Mouse (Mus musculus) limb, embryonic 14.5 days (tissue): ENCODE results near the gene Slc8a2. TPM values are rescaled to one million over a fixed set of nuclear protein-coding genes. Genes with fewer than 3 reads are reported as not detected.
A peak's percentile ranks its signal among the peaks of the same experiment; 100 is the strongest.

ENCODE experiments used
- ATAC-seq: fragments of 200-750 bp; cut with Nextera tagmentation; 2 replicates; pipeline ENCODE4 v1.8.0; 2017; ENCODE audit warnings: low read depth, moderate number of reproducible peaks, moderate TSS enrichment; ENCODE audit not compliant: low FRiP score
- DNase-seq: peaks from one replicate; pipeline ENCODE4 v3.0.0-alpha.2; 2015; ENCODE audit warnings: low spot score
- H3K27ac ChIP-seq: fragments of 300-500 bp; sonication (generic); replicated peaks from 2 replicates; pipeline ENCODE4 v1.5.1; 2014; ENCODE audit warnings: low read depth, mild to moderate bottlenecking, low read length, moderate library complexity, mixed read lengths
- H3K27me3 ChIP-seq: fragments of 300-500 bp; sonication (generic); 2 replicates; pipeline ENCODE4 v1.6.1; 2014; ENCODE audit warnings: low read length, mixed read lengths; ENCODE audit not compliant: control insufficient read depth, insufficient read depth
- H3K36me3 ChIP-seq: fragments of 300-500 bp; sonication (generic); 2 replicates; pipeline ENCODE4 v1.6.1; 2014; ENCODE audit warnings: mild to moderate bottlenecking, low read length, moderate library complexity, mixed read lengths; ENCODE audit not compliant: control insufficient read depth, insufficient read depth
- H3K4me1 ChIP-seq: fragments of 300-500 bp; sonication (generic); 2 replicates; pipeline ENCODE4 v1.6.1; 2014; ENCODE audit warnings: antibody characterized with exemption, low read length, mixed read lengths; ENCODE audit not compliant: control insufficient read depth, insufficient read depth
- H3K4me2 ChIP-seq: fragments of 300-500 bp; sonication (generic); replicated peaks from 2 replicates; pipeline ENCODE4 v1.6.1; 2014; ENCODE audit warnings: low read depth, mild to moderate bottlenecking, low read length, moderate library complexity; ENCODE audit not compliant: severe bottlenecking
- H3K4me3 ChIP-seq: fragments of 300-500 bp; sonication (generic); replicated peaks from 2 replicates; pipeline ENCODE4 v1.5.1; 2014; ENCODE audit warnings: low read length
- H3K9ac ChIP-seq: fragments of 300-500 bp; sonication (generic); 2 replicates; pipeline ENCODE4 v1.6.1; 2014; ENCODE audit warnings: mild to moderate bottlenecking, low read depth, low read length, moderate library complexity; ENCODE audit not compliant: severe bottlenecking
- H3K9me3 ChIP-seq: fragments of 300-500 bp; sonication (generic); 2 replicates; pipeline ENCODE4 v1.6.1; 2016; ENCODE audit warnings: low read length; ENCODE audit not compliant: control insufficient read depth
- POLR2A ChIP-seq: fragments of 200-500 bp; IDR thresholded peaks from 2 replicates; pipeline ENCODE4 v1.8.0; 2012; ENCODE audit warnings: inconsistent platforms, mild to moderate bottlenecking, moderate library complexity, borderline replicate concordance; ENCODE audit not compliant: insufficient read depth, insufficient read length; ENCODE audit errors: extremely low read depth
- WGBS: fragments of 180-500 bp; shearing (Covaris S2); extraction: QIAGEN DNeasy Blood & Tissue Kit; methylation state at CpG from one replicate; pipeline ENCODE4 v1.1.7; 2014; 5-methylcytosine and 5-hydroxymethylcytosine counted together
- polyA plus RNA-seq, 2 experiments: library from polyadenylated mRNA; depleted of rRNA in 1 of 2; stranded (reverse) in 1 of 2; unstranded in 1 of 2; fragments of >200 nt; fragmentation: Nextera tagmentation in 1 of 2; extraction: Ambion mirVana in 1 of 2; gene quantifications; 2 replicates each; pipeline versions ENCODE4 v1.2.1 to v1.2.3; 2012 to 2014

Slc8a2 gene
- polyA plus RNA-seq (2012; rRNA removed) (7.3 and 9.8 TPM in 2 replicates), polyA plus RNA-seq (2014; fragmentation: Nextera tagmentation; extraction: Ambion mirVana) (0.23 and 0.28 TPM in 2 replicates)

GRCm38 (mm10) chr7:16129421-16129845 lies at the start of gene Slc8a2:
Gene Slc8a2, plus strand, starts transcription at chr7:16129826.
- 0 out of 2 replicates have a peak within 1 kb of the TSS, but pooled peaks have one; percentile 35 for H3K27ac ChIP-seq
- H3K4me3 ChIP-seq, result peak within 1 kb of the TSS; percentile 55
- DNase-seq (peak; percentile 73), ATAC-seq (peak; percentile 83)
- no peak for TF ChIP-seq POLR2A
- H3K9me3 ChIP-seq, result no peaks in the 10 kb centered on the region
- WGBS, result under 1% methylated on average over 12 of the region's 12 CpGs
- H3K36me3 ChIP-seq, result peaks cover 9% of the 10 kb centered on the region
- H3K4me1 ChIP-seq, result peaks cover 12% of the 10 kb centered on the region
- no peaks in the 10 kb centered on the region; the same call in 1 of the 2 replicates for H3K27me3 ChIP-seq
- peak within 1 kb of the TSS; percentile 66 for H3K9ac ChIP-seq
- peak within 1 kb of the TSS; percentile 73 for H3K4me2 ChIP-seq

GRCm38 (mm10) chr7:16079947-16080346 lies 49.7 kb upstream of the Slc8a2 start:
- no peak for DNase-seq
- Histone ChIP-seq H3K9ac (no peak overlapping the region), H3K27me3 (no peaks in the 10 kb centered on the region), H3K9me3 (no peaks in the 10 kb centered on the region), H3K27ac (no peak overlapping the region), H3K4me3 (no peak overlapping the region), H3K36me3 (no peaks in the 10 kb centered on the region), H3K4me2 (no peak overlapping the region), H3K4me1 (no peaks in the 10 kb centered on the region)
- ATAC-seq, result no peak
- no peak for TF ChIP-seq POLR2A
- WGBS, result 70% methylated on average over 1 of the region's 1 CpGs

- 65% methylated on average over 4 of the region's 4 CpGs for WGBS
- TF ChIP-seq POLR2A, result no peak
- Histone ChIP-seq H3K4me2 (no peak overlapping the region), H3K4me3 (no peak overlapping the region), H3K4me1 (no peaks in the 10 kb centered on the region), H3K36me3 (no peaks in the 10 kb centered on the region), H3K27ac (no peak overlapping the region), H3K9me3 (no peaks in the 10 kb centered on the region), H3K27me3 (no peaks in the 10 kb centered on the region), H3K9ac (no peak overlapping the region)
- ATAC-seq, result no peak
- DNase-seq, result no peak
These were observed 49.0 kb upstream of the Slc8a2 start for GRCm38 (mm10) chr7:16080581-16080980.

GRCm38 (mm10) chr7:16083361-16083760 lies 46.3 kb upstream of the Slc8a2 start:
- H3K9ac ChIP-seq, result no peak overlapping the region
- H3K4me1 ChIP-seq, result no peaks in the 10 kb centered on the region
- TF ChIP-seq POLR2A, result no peak
- H3K27me3 ChIP-seq, result no peaks in the 10 kb centered on the region
- no peaks in the 10 kb centered on the region for H3K9me3 ChIP-seq
- H3K4me3 ChIP-seq, result no peak overlapping the region
- no peak overlapping the region for H3K27ac ChIP-seq
- no peaks in the 10 kb centered on the region for H3K36me3 ChIP-seq
- DNase-seq (no peak), ATAC-seq (no peak)
- H3K4me2 ChIP-seq, result no peak overlapping the region
- 71% methylated on average over 4 of the region's 4 CpGs for WGBS

GRCm38 (mm10) chr7:16087587-16087986 lies 42.0 kb upstream of the Slc8a2 start:
- Histone ChIP-seq H3K27ac (no peak overlapping the region), H3K9me3 (no peaks in the 10 kb centered on the region), H3K36me3 (no peaks in the 10 kb centered on the region), H3K4me1 (no peaks in the 10 kb centered on the region), H3K4me2 (no peak overlapping the region), H3K9ac (no peak overlapping the region), H3K4me3 (no peak overlapping the region), H3K27me3 (no peaks in the 10 kb centered on the region)
- DNase-seq (no peak), ATAC-seq (no peak)
- 67% methylated on average over 2 of the region's 2 CpGs for WGBS
- no peak for TF ChIP-seq POLR2A
